Mouse (Mus musculus): ENCODE measurements around the gene Mall. TPM values are rescaled to one million over a fixed set of nuclear protein-coding genes. Genes with fewer than 3 reads are reported as not detected.

Mall gene
- total RNA-seq, 1 experiment from 2014 or later, result 2.2 TPM

Other genes starting within 250 kb of the Mall start
- gene Kcnip3, start 207.8 kb downstream of the Mall start, total RNA-seq (2021), result 5.1 and 5.3 TPM in 2 replicates
- gene Prom2, start 188.5 kb downstream of the Mall start, total RNA-seq (2021), result 0.19 and 0.26 TPM in 2 replicates
- gene Zfp661, start 142.8 kb downstream of the Mall start, total RNA-seq (2021), result 2.8 and 4.1 TPM in 2 replicates
- gene Mrps5, start 142.7 kb downstream of the Mall start, total RNA-seq (2021), result 131 and 139 TPM in 2 replicates
- gene Mal, start 73.2 kb downstream of the Mall start, total RNA-seq (2021), result 5.9 and 6.0 TPM in 2 replicates
- 18.7 and 20.9 TPM in 2 replicates for gene Nphp1, start 59.0 kb upstream of the Mall start, total RNA-seq (2021)
- 68.9 and 70.2 TPM in 2 replicates for gene Mtln, start 62.6 kb upstream of the Mall start, total RNA-seq (2021)
- gene Bub1, start 101.9 kb upstream of the Mall start, total RNA-seq (2021), result 6.0 and 7.3 TPM in 2 replicates
- 0.23 and 0.48 TPM in 2 replicates for gene Acoxl, start 108.9 kb upstream of the Mall start, total RNA-seq (2021)